Mouse (Mus musculus) liver, embryonic 14.5 days (tissue): ENCODE measurements around the gene 0610010K14Rik.

Source experiments
- CTCF ChIP-seq: IDR thresholded peaks from 2 replicates; pipeline ENCODE4 v1.5.1; 2016; ENCODE audit warnings: antibody characterized with exemption, low read depth, control low read depth
- EP300 ChIP-seq: IDR thresholded peaks from 2 replicates; pipeline ENCODE4 v1.6.1; 2016; ENCODE audit warnings: antibody characterized with exemption, low read depth

- no peak for TF ChIP-seq CTCF
- no peak for TF ChIP-seq EP300
These were observed 41.2 kb upstream of the 0610010K14Rik start for GRCm38 (mm10) chr11:70278961-70279360.
